Mouse (Mus musculus) lung, postnatal 0 days (tissue): Measurements from ENCODE around the gene Sipa1l1.

Experiments used
- CTCF ChIP-seq: IDR thresholded peaks from 2 replicates; pipeline ENCODE4 v1.5.1; 2016; ENCODE audit warnings: antibody characterized with exemption, mild to moderate bottlenecking
- EP300 ChIP-seq: IDR thresholded peaks from 2 replicates; pipeline ENCODE4 v1.6.1; 2016; ENCODE audit warnings: antibody characterized with exemption, mild to moderate bottlenecking, control low read depth

DNA sequence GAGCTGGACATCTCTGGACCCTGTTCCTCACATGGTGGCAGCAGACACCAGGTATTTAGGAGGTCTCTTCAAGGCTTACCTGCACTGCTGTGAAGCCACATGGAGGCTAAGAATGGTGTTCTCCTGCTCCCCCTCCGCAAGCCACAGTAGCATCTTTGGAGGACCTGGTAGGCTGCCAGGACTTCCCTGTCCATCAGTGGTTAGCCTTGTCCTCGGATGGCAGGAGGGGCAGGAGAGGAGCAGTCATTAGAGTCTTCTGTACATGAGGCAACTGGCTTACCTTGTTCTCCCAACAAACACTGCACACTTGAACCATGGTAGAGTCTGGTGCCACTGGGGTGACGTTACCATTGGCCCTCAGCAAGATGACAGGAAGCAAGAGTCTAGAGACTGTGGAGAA is 198.9 kb downstream of the Sipa1l1 start:
- TF ChIP-seq CTCF (no peak), EP300 (no peak)
